Mouse (Mus musculus) left cerebral cortex, adult 6 months (tissue): Measurements from ENCODE around the gene Sec14l4. TPM values are rescaled to one million over a fixed set of nuclear protein-coding genes. Genes with fewer than 3 reads are reported as not detected.

Experiments
- long read RNA-seq, 2 experiments: library from polyadenylated mRNA; unstranded; transcript quantifications; one replicate each; pipeline ENCODE4 v2.0.0; 2019 to 2020
- polyA plus RNA-seq: library from polyadenylated mRNA; unstranded; fragments of <200 nt; fragmentation: Nextera tagmentation; gene quantifications from 2 replicates; pipeline ENCODE4 v1.2.3, GENCODE M21; 2021

Gene Sec14l4
- 0.27 and 0.38 TPM in 2 replicates for polyA plus RNA-seq
- long read RNA-seq, experiment 1, partial matches to known transcripts, result 0 of 1 reads
- long read RNA-seq, experiment 1, other reads (novel, unspliced or antisense), result 0 of 1 reads
- long read RNA-seq, experiment 2, result 0 reads

DNA sequence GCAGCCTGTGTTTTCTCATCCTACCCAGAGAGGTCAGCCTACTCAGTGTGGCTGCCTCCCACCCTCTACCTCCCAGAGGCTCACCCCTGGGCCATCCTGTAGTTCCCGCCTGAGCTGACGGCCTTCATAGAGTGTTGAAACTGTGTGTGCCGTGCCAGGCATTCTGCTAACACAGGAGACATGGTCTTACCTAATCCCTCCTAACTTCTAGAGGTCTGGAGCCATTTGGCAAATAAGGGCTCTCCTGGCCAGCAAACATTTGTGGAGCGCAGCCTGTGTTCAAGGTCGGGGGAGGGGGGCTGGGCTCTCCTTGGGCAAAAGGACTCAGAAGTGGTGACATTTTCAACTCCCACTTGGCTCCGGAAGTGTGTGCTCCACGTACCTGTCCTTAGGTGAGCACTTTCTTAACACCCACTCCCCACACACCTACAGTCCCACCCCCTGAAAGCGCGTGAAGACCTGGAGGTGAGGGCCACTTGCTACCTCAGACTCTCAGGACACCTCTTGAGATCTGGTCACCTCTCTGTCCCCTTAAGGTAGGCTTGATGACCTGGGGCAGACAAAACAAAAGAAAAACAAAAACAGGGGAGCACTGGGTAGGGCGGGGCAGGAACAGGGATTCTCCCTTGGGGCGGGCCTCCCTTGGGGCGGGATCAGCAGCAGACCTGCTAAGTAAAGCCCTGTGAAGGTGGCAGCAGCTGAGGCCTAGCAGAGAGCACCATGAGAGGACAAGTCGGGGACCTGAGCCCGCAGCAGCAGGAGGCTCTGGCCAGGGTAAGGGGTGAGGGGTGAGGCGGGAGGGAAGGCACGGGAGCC is at the start of gene Sec14l4:
Gene Sec14l4 (plus strand): TSS at position 337 of the 816 bp plus-strand sequence.

GRCm38 (mm10) chr11:3983291-3983862 is 47.9 kb upstream of the Sec14l4 start, which contains the start of gene Gal3st1:
Gene Gal3st1 (plus strand): TSS chr11:3983636.

DNA sequence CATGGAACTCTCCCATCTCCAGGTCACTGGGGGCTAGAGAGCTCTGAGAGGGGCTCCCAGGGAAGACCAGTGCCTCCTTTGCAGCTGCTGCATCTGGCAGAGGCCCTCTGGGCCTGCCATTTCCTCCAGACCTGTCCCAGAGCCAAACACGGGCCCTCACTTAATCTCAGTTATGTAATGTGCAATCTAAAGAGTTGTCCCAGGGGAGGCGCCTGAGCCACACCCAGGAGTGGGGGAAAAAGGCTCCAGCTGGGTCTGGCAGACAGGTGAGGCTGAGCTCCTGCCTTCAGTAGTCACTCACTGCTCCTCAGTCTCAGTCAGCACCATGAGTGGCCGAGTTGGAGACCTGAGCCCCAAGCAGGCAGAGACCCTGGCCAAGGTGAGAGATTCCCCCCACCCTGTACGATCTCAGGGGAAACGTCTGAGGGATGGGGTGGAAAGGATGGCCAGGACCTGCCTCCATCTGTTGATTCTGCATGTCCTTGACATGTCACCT is 33.4 kb downstream of the Sec14l4 start, which contains the start of gene Sec14l3:
Gene Sec14l3 (plus strand): TSS at position 215 of the 496 bp plus-strand sequence.

DNA sequence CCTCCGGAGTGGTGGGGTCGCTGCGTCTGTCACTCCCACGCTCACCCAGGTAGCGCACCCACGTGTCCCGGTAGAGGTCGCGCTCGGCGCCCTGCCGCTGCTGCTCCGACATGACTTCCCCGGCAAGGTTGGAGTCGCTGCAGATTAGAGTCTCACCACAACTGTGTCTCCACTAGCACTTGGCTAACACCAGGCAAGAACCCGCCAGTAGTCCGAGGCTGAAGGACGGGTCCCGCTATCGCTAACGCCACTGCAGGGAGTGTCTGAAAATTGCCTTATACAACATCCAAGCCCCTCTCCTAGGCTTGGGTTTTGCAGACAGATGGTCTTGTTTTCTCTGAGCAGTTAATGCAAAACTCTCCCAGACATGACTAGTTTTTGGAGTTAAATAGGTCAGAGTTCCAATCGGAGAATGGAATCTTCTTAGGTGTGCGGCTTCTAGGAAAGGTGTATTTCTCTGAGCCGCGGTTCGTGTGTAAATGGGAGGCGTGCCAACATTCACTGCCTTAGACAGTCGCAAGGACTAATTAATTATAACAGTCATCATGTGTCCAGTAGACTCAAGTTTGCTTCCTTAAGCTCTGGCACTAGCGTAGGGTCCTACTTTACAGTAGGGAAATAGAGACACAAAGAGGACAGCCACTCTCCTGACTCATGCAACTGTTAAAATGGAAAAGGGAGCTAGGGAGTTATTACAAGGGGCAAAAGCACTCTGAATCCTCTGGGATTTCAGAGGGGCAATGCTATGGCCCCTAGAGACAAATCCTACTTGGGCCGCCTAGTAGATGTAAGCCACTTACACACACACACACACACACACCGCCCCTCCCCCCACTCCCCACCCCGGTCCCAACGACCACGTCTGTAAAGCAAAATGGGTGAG is 64.2 kb downstream of the Sec14l4 start, which contains the start of gene Mtfp1:
Gene Mtfp1 (minus strand): TSS at position 275 of the 883 bp plus-strand sequence.

Other genes with a start within 250 kb of the Sec14l4 start
- gene Osbp2, start 167.6 kb upstream of the Sec14l4 start, polyA plus RNA-seq, result 14.4 and 32.5 TPM in 2 replicates
- gene 4921536K21Rik, start 136.4 kb upstream of the Sec14l4 start, polyA plus RNA-seq, result 0.20 and 0.23 TPM in 2 replicates
- 11.0 and 15.8 TPM in 2 replicates for gene Dusp18, start 136.2 kb upstream of the Sec14l4 start, polyA plus RNA-seq
- 11.6 and 15.8 TPM in 2 replicates for gene Slc35e4, start 116.8 kb upstream of the Sec14l4 start, polyA plus RNA-seq
- 19.9 and 22.1 TPM in 2 replicates for gene Tcn2, start 99.3 kb upstream of the Sec14l4 start, polyA plus RNA-seq
- gene Pes1, start 67.5 kb upstream of the Sec14l4 start, polyA plus RNA-seq, result 28.6 and 30.3 TPM in 2 replicates
- not detected in 2 replicates for gene 4930556J24Rik, start 54.7 kb upstream of the Sec14l4 start, polyA plus RNA-seq
- 5.3 and 11.0 TPM in 2 replicates for gene Gal3st1, start 47.8 kb upstream of the Sec14l4 start, polyA plus RNA-seq
- 0.45 and 1.1 TPM in 2 replicates for gene Sec14l3, start 33.4 kb downstream of the Sec14l4 start, polyA plus RNA-seq
- gene Mtfp1, start 64.0 kb downstream of the Sec14l4 start, polyA plus RNA-seq, result 119 and 156 TPM in 2 replicates
- 3.3 and 3.9 TPM in 2 replicates for gene Sec14l2, start 92.0 kb downstream of the Sec14l4 start, polyA plus RNA-seq
- 6.3 and 29.1 TPM in 2 replicates for gene Rnf215, start 103.7 kb downstream of the Sec14l4 start, polyA plus RNA-seq
- gene Ccdc157, start 128.8 kb downstream of the Sec14l4 start, polyA plus RNA-seq, result 4.5 and 5.5 TPM in 2 replicates
- 21.0 and 36.4 TPM in 2 replicates for gene Sf3a1, start 128.9 kb downstream of the Sec14l4 start, polyA plus RNA-seq
- gene Tbc1d10a, start 155.3 kb downstream of the Sec14l4 start, polyA plus RNA-seq, result 30.2 and 56.9 TPM in 2 replicates
- 5.6 and 6.3 TPM in 2 replicates for gene Castor1, start 186.8 kb downstream of the Sec14l4 start, polyA plus RNA-seq
- 0.09 and 0.27 TPM in 2 replicates for gene Osm, start 205.0 kb downstream of the Sec14l4 start, polyA plus RNA-seq
- gene Lif, start 226.1 kb downstream of the Sec14l4 start, polyA plus RNA-seq, result 0.58 and 0.78 TPM in 2 replicates